Mouse (Mus musculus): ENCODE measurements around the gene Mtmr14.
A peak's percentile ranks its signal among the peaks of the same experiment; 100 is the strongest.

Gene Mtmr14

GRCm38 (mm10) chr6:113237542-113238270 lies at the start of gene Mtmr14:
TSS of gene Mtmr14 (plus strand) at chr6:113237843.
- peak; percentile 100 for DNase-seq

DNA sequence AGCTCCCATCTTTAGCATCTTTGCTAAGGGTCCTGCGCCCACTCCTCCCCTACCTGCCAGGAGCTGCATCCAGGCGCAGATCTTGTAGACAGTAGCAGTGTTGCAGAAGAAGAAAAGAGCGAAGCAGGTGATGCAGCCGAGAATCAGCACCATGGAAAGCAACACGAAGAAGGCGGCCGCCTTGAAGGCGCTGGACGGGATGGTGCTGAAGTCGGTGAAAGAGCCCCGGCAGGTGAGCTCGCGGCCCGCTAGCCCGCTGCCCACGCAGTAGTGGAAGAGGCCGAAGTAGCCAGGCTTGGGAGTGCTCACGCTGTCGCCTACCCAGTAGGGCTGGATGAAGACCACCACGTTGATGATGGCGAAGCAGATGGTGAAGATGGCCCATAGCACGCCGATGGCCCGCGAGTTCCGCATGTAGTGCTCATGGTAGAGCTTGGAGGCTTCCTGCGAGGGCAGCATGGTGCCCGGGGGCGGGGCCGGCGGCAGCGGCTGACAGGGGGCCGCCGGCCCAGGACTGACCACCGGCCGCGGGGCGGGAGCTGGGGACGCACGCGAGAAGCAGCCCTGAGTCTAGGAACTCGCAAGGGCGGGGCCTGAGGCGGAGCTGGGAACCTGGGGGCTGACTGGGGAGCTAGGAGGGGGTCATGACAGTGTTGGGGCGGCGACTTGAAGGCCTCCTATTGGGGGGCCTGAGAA lies 43.7 kb upstream of the Mtmr14 start:
- DNase-seq = peak; percentile 58

DNA sequence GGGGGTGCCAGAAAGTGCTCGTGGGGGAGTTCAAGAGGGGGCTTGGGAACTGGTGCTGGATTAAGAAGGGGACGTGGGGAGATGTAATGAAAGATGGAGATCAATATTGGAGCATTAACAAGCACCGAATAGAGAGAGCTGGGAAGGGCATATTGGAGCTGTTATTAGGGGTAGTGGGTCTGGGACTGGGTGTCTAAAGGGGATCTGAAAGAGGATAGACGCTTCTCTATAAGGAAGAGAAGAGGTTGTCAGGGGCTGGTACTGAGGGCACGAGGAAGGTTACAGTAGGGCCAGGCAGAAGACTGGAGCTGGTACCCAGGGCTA lies 43.2 kb upstream of the Mtmr14 start:
- DNase-seq = no peak

DNA sequence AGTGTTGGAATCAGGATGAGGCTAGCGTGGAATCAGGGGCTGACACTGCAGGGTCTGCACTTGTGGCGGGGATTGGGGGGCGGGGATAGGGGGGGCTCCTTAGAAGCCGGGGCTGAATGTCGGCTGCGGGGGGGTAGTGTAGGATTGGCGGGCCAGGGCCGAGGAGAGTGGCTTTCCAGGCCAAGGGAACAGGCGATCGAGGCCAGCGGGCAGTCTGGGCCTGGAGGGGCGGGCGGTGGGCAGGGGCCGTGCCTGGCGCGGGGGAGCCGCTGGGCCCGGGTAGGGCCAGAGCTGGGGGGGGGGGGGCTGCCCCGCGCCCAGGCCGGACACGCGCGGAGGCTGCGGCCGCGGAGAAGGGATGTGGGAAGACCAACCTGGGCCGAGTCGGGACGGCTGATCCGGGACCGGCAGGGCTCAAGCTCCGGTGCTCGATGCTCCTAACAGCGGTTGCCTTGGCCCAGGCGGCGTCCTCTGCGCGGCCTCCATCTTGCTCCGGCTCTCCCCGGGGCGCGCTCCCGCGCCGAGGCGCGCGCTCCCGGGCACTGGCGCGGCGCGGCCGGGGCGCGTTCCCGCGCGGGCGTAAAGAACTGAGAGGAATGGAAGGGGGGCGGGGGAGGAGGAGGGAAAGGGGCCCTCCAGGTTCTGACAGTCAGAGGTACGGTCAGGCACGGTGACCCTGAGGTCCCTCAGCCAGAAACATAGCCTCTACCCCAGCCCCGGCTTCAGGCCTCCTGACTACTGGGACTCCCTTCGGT lies 42.6 kb upstream of the Mtmr14 start, which contains the start of gene Lhfpl4:
Gene Lhfpl4, minus strand, starts transcription at position 544 of the 755 bp plus-strand sequence.
- DNase-seq = no peak

GRCm38 (mm10) chr6:113195596-113195992 lies 42.0 kb upstream of the Mtmr14 start:
- DNase-seq = no peak

DNA sequence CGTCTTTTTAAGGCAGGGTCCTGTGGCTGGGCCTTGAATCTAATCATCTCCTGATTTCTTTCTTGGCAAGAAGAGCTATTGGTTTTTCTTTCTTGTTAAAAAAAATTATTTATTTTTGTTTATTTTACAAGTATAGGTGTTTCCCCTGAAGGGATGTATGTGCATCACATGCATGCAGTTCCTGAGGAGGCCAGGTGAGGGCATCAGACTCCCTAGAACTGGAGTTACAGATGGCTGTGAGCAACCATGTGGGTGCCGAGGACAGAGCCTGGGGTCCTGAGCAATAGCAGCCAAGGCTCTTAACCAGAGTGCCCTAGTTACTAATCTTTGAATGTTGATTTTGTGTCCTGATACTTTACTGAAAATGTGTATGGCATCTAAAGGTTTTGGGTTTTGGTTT lies 21.4 kb upstream of the Mtmr14 start:
- DNase-seq = no peak

DNA sequence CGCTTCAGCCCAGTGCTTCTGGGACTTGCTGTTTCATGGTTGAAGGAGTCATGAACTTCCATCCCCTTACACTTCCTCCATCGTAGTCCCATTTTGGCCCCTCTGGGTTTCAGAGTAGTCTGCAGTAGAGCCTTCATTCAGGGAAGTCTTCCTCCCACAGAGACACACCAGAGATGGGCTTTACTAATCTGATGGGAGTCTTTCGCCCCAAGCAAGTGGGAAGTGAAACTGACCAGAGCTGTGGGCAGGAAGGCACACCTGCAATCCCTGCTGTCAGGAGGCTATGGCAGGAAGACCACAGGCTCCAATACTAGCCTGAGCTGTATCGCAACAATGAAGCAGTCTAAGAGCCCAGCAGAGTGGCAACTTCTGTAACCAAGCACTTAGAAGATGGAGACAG lies 11.8 kb upstream of the Mtmr14 start:
- no peak for DNase-seq

- no peak for DNase-seq
These were observed 10.9 kb upstream of the Mtmr14 start for GRCm38 (mm10) chr6:113226705-113227104.

GRCm38 (mm10) chr6:113235141-113235540 lies 2.5 kb upstream of the Mtmr14 start:
- DNase-seq = no peak

DNA sequence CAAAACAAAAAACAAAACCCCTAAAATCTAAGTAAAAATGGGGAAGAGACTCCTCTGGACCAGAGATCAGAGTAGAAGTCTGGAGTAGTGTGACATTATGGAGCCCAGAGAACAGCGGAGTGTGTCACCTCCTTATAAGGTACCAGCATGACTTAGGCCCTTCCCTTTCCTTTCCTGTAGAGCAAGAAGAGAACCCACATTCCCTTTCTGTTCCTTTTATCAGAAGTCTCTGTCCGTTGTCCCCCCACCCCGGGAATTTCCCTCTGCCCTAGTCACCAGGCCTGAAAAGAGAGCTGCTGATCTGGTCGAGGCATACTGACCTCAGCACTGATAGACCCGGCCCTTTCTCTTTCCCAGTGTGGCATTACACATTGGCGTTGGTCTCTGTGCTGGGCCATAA lies 799 bp downstream of the Mtmr14 start:
- peak; percentile 5 for DNase-seq

DNA sequence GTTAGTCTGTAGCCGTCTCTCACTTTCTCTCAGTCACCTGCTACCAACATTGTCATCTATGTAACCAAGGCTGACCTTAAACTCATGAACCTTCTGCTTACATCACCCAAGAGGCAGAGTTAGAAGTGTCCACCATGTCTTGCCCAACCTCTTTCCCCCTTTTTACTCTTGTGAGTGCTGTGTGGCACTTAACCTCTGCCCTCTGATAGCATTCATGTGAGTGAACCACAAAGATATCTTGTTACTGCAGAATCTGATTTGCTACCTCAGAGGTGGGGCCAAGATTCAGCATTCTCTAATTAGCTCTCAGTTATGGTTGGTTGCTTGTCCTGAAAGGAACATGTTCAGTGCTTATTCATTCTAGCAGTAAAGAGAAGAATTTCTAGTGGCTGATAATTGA lies 5.1 kb downstream of the Mtmr14 start:
- DNase-seq = no peak

- DNase-seq = no peak
These were observed 7.9 kb downstream of the Mtmr14 start for GRCm38 (mm10) chr6:113245585-113245984.

DNA sequence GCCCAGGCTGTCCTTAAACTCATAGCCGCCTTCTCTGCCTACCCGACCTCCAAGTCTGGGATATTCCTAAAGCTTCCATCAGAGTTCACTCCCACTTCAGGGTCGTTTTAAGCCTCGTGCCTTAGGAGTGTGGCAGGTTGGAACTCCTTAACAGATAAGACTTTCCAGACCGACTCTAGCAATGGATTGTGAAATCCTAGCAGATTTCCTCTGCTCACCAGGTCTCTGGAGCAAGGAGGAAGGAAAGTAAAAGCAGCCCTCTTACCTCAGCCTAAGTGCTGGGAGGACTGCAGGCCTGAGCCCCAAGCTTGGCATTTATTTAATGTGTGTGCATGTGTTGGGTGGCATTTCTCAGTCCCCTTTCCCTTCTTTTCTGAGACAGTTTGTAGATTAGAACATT lies 13.1 kb downstream of the Mtmr14 start:
- no peak for DNase-seq

GRCm38 (mm10) chr6:113251921-113252320 lies 14.3 kb downstream of the Mtmr14 start:
- DNase-seq = no peak

DNA sequence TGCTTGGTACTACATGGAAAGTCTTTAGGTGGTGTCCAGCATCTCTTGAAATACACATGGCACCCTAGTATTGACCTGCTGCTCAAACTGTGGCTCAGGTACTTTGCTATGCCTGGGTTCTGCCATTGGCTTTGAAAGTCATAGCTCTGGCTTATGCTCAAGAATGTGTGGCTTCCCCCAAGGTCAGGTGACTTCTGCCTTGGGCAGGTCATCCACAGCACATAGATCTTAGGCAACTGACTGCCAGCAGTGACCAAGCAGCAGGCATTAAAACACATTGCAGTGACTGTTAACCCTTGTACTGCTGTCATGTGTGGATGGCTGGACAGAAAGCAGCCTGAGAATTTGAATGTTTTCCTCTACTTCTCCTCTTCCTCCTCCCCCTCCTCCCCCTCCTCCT lies 17.3 kb downstream of the Mtmr14 start:
- no peak for DNase-seq

DNA sequence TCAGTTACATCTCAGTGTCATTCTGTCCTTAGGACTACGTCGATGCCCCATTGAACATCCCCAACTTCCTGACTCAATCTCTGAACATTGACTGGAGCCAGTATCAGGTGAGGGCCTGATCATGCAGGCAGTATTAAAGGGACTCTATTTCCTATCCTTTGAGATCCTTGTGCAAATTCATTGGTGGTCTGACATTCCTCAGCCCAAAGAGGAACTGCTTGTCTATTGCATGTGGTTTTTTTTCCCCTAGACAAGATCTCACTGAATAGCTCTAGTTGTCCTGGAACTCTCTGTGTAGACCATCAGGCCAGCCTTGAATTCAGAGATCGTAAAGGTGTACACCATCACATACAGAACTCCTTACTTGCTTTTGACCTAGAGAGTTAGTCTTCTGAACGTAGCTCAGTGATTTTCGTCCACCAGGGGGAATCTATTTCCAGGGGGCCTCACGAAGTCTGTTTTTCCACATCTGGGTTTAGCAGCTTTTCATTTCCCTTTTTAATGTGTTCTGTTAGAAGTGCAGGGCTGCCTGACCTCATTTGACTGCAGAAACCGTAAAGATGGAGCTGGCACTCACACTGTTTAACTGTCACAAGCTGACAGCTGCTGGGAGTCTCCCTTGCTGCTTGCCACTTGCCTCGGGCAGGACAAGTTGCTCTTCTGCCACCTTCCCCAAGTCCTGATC lies 23.7 kb downstream of the Mtmr14 start:
- DNase-seq = no peak

DNA sequence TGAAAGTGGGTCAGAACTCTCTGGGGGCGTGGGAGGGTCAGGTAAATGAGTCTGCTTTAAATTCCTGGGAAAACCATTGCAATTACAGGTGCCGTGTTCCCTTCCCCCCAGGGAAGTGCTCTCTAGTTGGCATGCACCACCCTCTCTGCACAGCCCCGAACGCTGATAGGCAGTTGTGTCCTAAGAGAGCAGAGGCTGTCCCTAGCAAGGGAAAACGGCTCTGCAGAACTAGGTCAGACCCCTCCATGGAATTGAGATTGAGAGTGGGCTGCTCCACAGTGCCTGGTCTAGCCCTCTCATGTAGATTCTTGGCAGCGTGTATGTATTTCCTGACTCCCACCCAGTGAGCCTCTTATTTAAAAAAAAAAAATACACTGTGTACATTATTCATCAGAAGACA lies 25.9 kb downstream of the Mtmr14 start:
- no peak for DNase-seq

DNA sequence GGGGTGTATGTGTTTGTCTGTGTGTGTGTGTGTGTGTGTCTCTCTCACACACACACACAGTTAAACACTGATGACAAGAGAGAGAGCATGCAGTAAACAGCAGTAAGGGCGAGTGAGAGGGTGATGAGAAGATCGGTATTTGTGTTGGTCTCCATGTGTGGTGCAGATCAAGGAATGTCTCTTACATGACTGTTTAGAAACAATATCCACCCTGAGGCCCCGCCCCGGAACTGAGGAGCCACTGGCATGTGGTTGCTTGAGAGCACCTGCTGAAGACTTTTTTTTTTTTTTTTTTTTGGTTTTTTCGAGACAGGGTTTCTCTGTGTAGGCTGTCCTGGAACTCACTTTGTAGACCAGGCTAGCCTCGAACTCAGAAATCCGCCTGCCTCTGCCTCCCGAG lies 26.8 kb downstream of the Mtmr14 start:
- no peak for DNase-seq

DNA sequence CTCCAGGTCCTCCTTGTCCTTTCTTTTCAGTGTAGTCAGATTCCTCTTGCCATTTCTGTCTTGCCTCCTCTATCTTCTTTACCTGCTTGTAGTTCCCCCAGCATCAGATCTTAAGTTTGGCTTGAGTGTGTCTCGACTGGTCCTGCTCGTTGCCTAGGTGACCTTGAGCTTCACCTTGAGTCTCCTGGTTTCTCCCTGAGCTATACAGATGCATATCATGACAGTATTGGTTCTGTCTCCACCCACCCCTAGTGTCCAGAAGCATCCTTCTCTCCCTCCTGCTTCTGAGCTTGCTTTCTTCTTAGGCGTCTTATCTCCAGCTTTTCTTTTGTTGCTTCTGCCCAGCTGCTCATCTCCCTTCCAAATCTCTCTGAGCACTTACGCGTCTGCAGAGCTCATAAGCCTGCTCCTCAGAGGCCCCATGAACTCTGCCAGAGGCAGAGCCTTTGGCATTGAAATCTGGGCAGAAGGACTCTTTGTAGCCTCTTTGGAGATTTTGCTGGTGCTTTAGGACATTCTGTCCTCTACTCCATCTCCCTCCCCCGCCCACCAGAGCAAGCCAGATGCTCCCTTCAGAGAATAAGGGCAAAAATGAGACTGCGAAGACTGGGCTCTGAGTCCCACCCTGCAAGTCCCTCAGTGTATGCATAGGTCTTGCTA lies 29.5 kb downstream of the Mtmr14 start:
- no peak for DNase-seq

- DNase-seq = no peak
These were observed 30.3 kb downstream of the Mtmr14 start for GRCm38 (mm10) chr6:113267988-113268387.

- DNase-seq = no peak
These were observed 34.7 kb downstream of the Mtmr14 start for GRCm38 (mm10) chr6:113272365-113272764.

GRCm38 (mm10) chr6:113276846-113277245 lies 39.2 kb downstream of the Mtmr14 start:
- no peak for DNase-seq

DNA sequence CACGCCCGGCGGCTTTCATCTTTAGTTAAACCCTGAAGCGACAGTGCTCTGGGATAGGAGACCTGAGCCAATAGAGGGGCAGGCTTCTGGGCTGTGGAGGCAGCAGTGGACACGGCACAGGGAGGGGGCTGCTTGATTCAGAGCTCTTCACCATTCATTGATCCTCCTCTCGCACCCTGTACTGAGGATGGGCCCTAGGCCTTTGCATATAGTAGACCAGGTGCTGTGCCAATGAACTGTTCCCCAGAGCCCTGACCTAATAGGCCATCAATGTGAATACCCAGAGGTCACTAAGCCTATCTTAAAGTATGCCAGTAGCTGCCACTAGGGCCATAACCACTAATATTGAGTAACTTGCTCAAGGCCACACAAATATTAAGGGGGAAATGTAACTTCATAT lies 44.0 kb downstream of the Mtmr14 start:
- no peak for DNase-seq
